Mouse (Mus musculus) midbrain, embryonic 16.5 days (tissue): ENCODE data around the gene Gzmd. TPM values are rescaled to one million over a fixed set of nuclear protein-coding genes. Genes with fewer than 3 reads are reported as not detected.
"Not testable (repeated sequence)": the region's sequence is repeated elsewhere in the genome, so short reads cannot be mapped to it uniquely, and the experiment has no call there.

Experiments
- ATAC-seq: fragments of 200-750 bp; cut with Nextera tagmentation; 2 replicates; pipeline ENCODE4 v1.8.0; 2017; ENCODE audit warnings: moderate TSS enrichment
- H3K27ac ChIP-seq: fragments of 300-500 bp; sonication (generic); 2 replicates; pipeline ENCODE4 v1.5.1; 2014; ENCODE audit warnings: mild to moderate bottlenecking, low read length, mixed read lengths
- H3K27me3 ChIP-seq: fragments of 300-500 bp; sonication (generic); 2 replicates; pipeline ENCODE4 v1.6.1; 2014; ENCODE audit warnings: low read depth, low read length, mixed read lengths; ENCODE audit not compliant: control insufficient read depth, insufficient read depth
- H3K36me3 ChIP-seq: fragments of 300-500 bp; sonication (generic); 2 replicates; pipeline ENCODE4 v1.6.1; 2014; ENCODE audit warnings: mild to moderate bottlenecking, low read length, moderate library complexity, mixed read lengths; ENCODE audit not compliant: control insufficient read depth, insufficient read depth
- H3K4me1 ChIP-seq: fragments of 300-500 bp; sonication (generic); 2 replicates; pipeline ENCODE4 v1.6.1; 2014; ENCODE audit warnings: mild to moderate bottlenecking, low read length, mixed read lengths; ENCODE audit not compliant: control insufficient read depth, insufficient read depth
- H3K4me2 ChIP-seq: fragments of 300-500 bp; sonication (generic); 2 replicates; pipeline ENCODE4 v1.6.1; 2014; ENCODE audit warnings: mild to moderate bottlenecking, low read length, mixed read lengths
- H3K4me3 ChIP-seq: fragments of 300-500 bp; sonication (generic); 2 replicates; pipeline ENCODE4 v1.5.1; 2014; ENCODE audit warnings: low read depth, mild to moderate bottlenecking, low read length, moderate library complexity, mixed read lengths
- H3K9ac ChIP-seq: fragments of 300-500 bp; sonication (generic); 2 replicates; pipeline ENCODE4 v1.6.1; 2014; ENCODE audit warnings: low read depth, low read length, mixed read lengths
- H3K9me3 ChIP-seq: fragments of 300-500 bp; sonication (generic); replicated peaks from 2 replicates; pipeline ENCODE4 v1.6.1; 2014; ENCODE audit warnings: mild to moderate bottlenecking, low read length, mixed read lengths; ENCODE audit not compliant: control insufficient read depth, poor library complexity, severe bottlenecking
- whole genome bisulfite sequencing: fragments of 180-500 bp; shearing (Covaris S2); extraction: QIAGEN DNeasy Blood & Tissue Kit; methylation state at CpG from one replicate; pipeline ENCODE4 v1.1.7; 2014; 5-methylcytosine and 5-hydroxymethylcytosine counted together
- polyA plus RNA-seq: library from polyadenylated mRNA; unstranded; fragments of >200 nt; fragmentation: Nextera tagmentation; extraction: Ambion mirVana; gene quantifications from 2 replicates; pipeline ENCODE4 v1.2.1, GENCODE M21; 2015

Gzmd gene
- polyA plus RNA-seq, 1 experiment from 2014 or later = not detected

DNA sequence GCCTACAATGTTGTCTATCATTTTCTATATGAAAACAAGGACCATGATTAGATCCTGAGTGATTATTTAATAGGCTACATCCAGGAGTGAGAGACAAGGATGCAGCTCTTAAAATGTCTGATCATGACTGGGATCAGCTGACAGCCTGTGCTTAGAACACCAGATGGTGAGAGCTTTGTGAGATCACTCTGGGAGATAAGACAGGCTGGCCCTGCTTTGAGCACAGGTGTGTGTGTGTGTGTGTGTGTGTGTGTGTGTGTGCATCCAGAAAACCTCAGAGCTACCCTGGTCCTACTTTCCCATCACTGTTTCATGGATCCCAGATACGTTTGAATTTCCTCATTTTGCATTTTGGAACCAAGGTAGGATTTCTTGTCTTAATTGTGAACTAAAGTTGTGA lies 1.3 kb upstream of the Gzmd start:
- WGBS = 71% methylated on average over 1 of the region's 1 CpGs
- not testable (repeated sequence) for ATAC-seq, H3K4me3 ChIP-seq, H3K27me3 ChIP-seq, H3K36me3 ChIP-seq, H3K4me2 ChIP-seq, H3K27ac ChIP-seq, H3K9ac ChIP-seq, H3K9me3 ChIP-seq, H3K4me1 ChIP-seq

- WGBS = 42% methylated on average over 3 of the region's 3 CpGs
- no peak for ATAC-seq
- H3K27me3 ChIP-seq = no peaks in the 10 kb centered on the region
These were observed 4.1 kb downstream of the Gzmd start for GRCm38 (mm10) chr14:56128341-56128740.

DNA sequence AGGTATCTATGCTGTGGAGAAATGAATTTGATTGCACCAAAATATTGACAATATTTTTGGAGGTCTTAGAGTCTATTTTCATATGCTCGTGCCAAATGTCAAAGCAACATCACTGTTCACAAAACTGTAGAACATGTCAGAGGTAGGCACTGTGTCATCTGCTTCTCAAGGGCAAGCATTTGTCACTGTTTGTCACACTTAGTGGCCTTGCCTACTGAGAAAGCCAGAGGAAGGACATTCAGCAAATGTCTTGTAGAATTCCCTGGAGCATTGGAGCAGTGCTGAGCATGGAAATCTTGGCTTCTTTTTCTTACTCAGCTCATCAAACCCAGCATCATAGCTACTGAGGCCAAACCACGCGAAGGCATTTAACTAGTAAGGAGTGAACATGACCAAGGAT lies 8.9 kb downstream of the Gzmd start:
- Histone ChIP-seq H3K36me3 (no peaks in the 10 kb centered on the region), H3K9me3 (no peaks in the 10 kb centered on the region)
- 80% methylated on average over 3 of the region's 3 CpGs for WGBS

More at GRCm38 (mm10) chr14:56128341-56128740, 4.1 kb downstream of the Gzmd start:
- H3K4me3 ChIP-seq = no peak overlapping the region
- no peak overlapping the region for H3K9ac ChIP-seq
- H3K4me2 ChIP-seq = no peak overlapping the region
- H3K36me3 ChIP-seq = no peaks in the 10 kb centered on the region
- no peaks in the 10 kb centered on the region for H3K9me3 ChIP-seq
- H3K27ac ChIP-seq = no peak overlapping the region
- no peaks in the 10 kb centered on the region for H3K4me1 ChIP-seq

DNA sequence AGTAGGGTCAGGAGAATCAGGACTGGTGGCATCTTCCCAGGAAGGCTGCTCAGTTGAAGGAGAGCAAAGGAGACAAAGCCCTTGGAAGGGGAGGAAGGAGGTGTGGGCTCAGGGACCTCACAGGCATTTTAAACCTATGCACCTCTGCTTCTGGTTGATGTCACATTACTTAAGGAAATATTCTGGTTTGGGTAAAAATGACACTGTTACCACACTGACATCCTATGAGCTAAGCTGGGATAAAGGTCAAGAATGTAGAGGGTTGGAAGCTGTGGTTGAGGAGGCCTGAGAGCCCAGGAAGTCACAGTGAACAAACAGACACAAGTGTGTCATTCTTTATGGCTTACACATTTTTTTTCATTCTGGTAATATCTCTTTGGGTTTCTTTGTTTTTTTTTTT lies 11.9 kb downstream of the Gzmd start, which contains the start of gene Gzme:
Gene Gzme, minus strand, starts transcription at position 101 of the 400 bp plus-strand sequence.
- Histone ChIP-seq H3K4me2 (no peak within 1 kb of the TSS), H3K9me3 (no peaks in the 10 kb centered on the region), H3K4me1 (no peaks in the 10 kb centered on the region), H3K9ac (no peak within 1 kb of the TSS), H3K4me3 (no peak within 1 kb of the TSS), H3K36me3 (no peaks in the 10 kb centered on the region), H3K27me3 (no peaks in the 10 kb centered on the region), H3K27ac (no peak within 1 kb of the TSS)
- no peak for ATAC-seq

More for the DNA sequence above, 8.9 kb downstream of the Gzmd start:
- no peak for ATAC-seq
- Histone ChIP-seq H3K4me1 (no peaks in the 10 kb centered on the region), H3K4me2 (no peak overlapping the region), H3K4me3 (no peak overlapping the region), H3K27ac (no peak overlapping the region), H3K27me3 (no peaks in the 10 kb centered on the region), H3K9ac (no peak overlapping the region)

GRCm38 (mm10) chr14:56115531-56116310 lies 16.7 kb downstream of the Gzmd start:
- not testable (repeated sequence) for H3K4me3 ChIP-seq, H3K9ac ChIP-seq, ATAC-seq, H3K27me3 ChIP-seq, H3K9me3 ChIP-seq, H3K36me3 ChIP-seq, H3K4me1 ChIP-seq, H3K4me2 ChIP-seq, H3K27ac ChIP-seq
- 93% methylated on average over 33 of the region's 33 CpGs for WGBS

DNA sequence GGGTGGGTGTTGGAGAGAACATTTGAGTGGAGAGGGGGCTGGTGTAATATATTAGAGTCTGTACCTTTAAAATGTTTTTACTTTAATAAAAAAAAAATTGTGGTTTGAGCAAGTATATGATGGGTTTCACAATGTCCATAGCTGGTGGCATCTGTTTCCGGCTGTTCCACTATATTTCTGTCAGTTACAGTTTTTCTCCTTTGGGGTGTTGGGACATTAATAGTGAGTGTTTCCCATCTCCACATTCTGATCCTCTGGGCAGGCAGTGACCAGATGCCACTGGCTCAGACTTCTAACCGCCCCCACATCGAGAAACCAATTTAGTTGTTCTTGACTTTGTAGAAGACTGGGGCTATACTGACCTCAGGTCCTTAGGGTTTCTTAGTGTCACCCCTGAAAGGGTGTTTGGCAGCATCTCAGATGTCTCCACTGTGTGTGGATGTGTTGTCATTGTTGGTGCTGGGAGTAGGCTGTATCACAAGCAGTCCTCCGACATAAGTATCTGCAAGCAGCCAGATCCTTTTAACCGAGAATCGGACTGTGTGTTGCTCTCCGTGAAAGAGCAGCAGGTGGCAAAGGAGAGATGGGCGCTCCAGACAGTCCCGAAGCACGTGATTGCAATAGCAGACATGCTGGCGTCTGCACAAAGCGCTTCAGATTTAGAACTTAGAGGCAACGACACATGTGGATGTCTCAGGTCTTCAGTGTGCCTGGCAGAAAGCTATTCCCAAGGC lies 26.8 kb downstream of the Gzmd start:
- no peaks in the 10 kb centered on the region for H3K27me3 ChIP-seq
- H3K36me3 ChIP-seq = no peaks in the 10 kb centered on the region
- H3K4me2 ChIP-seq = no peak overlapping the region
- H3K9ac ChIP-seq = no peak overlapping the region
- no peak overlapping the region for H3K4me3 ChIP-seq
- ATAC-seq = no peak
- H3K9me3 ChIP-seq = no peaks in the 10 kb centered on the region
- H3K27ac ChIP-seq = no peak overlapping the region
- H3K4me1 ChIP-seq = no peaks in the 10 kb centered on the region
- 81% methylated on average over 13 of the region's 13 CpGs for WGBS

DNA sequence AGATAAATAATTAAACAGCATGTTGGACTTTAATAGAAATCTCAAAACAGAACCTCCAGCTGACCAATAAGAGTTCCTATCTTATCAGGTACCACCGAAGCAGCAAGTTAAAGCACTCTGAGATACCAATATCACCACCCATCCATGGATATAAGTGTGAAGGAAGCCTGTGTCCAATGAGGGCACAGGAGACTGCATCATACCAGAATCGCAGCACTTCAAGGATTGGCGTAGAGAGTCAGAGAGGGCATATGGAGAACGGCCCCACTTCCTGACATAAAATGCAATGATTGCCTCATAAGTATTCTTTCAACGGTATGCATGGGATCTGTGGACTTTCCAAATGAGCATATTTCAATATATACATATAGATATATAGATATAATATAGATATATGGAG lies 27.4 kb downstream of the Gzmd start:
- Histone ChIP-seq H3K4me1 (no peaks in the 10 kb centered on the region), H3K27me3 (no peaks in the 10 kb centered on the region), H3K9ac (no peak overlapping the region), H3K36me3 (no peaks in the 10 kb centered on the region), H3K27ac (no peak overlapping the region), H3K4me3 (no peak overlapping the region), H3K9me3 (no peaks in the 10 kb centered on the region), H3K4me2 (no peak overlapping the region)
- ATAC-seq = no peak
- WGBS = 93% methylated on average over 5 of the region's 5 CpGs

DNA sequence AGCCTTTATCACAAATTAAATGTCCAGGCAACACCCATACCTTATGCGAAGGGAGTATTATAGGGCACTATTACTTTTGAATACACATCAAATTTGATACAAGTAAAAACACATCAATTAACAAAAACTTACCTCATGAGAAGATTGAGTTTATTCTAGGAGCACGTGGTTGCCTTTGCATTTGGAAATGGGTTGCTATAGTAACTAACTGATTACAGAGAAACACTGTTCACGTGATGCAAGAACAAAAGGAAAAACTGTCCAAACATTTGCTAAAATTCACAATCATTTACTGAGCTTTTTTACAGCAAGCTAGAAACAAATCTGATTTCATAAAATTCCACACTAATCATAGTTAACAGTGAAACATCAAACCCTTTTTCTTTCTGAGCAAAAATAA lies 29.0 kb downstream of the Gzmd start:
- Histone ChIP-seq H3K36me3 (no peaks in the 10 kb centered on the region), H3K4me1 (no peaks in the 10 kb centered on the region), H3K4me2 (no peak overlapping the region), H3K4me3 (no peak overlapping the region), H3K27me3 (no peaks in the 10 kb centered on the region), H3K27ac (no peak overlapping the region), H3K9me3 (no peaks in the 10 kb centered on the region), H3K9ac (no peak overlapping the region)
- WGBS = 73% methylated on average over 3 of the region's 3 CpGs
- ATAC-seq = no peak

DNA sequence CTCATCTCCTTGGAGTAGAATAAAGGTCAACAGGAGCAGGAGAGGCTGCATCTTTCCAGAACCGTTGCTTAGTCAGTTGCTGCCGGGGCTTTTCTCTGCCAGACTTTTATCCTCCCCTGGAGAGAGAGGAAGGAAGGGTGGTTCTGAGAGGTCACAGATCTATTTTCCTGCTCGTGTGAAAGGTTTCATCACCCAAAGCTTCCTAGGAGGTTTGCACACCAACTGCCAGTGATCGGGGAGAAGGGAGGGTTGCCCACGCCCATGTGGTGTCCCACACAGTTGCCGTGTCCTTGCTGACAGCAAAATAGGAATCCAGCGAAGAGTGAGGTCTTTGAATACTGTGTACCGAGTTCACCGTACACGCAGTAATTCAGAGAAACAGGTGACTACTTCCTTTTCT lies 30.0 kb downstream of the Gzmd start, which contains the start of gene Ctsg:
Gene Ctsg, minus strand, starts transcription at position 189 of the 400 bp plus-strand sequence.
- Histone ChIP-seq H3K27ac (no peak within 1 kb of the TSS), H3K36me3 (no peaks in the 10 kb centered on the region), H3K4me1 (no peaks in the 10 kb centered on the region), H3K4me3 (no peak within 1 kb of the TSS), H3K27me3 (no peaks in the 10 kb centered on the region), H3K9ac (no peak within 1 kb of the TSS), H3K4me2 (no peak within 1 kb of the TSS), H3K9me3 (no peaks in the 10 kb centered on the region)
- ATAC-seq = no peak
- 77% methylated on average over 10 of the region's 10 CpGs for WGBS
